Mouse (Mus musculus) spleen, postnatal 4 days (tissue): Measurements from ENCODE around the gene Kank3.
A peak's percentile ranks its signal among the peaks of the same experiment; 100 is the strongest.

Source experiments
- DNase-seq, 2 experiments: peaks; one replicate each; pipeline ENCODE4 v3.0.0; 2022; ENCODE audit warnings: low spot score in 2 of 2

Gene Kank3

GRCm38 (mm10) chr17:33810334-33811141 lies at the start of gene Kank3:
TSS of gene Kank3 (plus strand) at chr17:33810519.
- peak; percentile 87 to 92 for DNase-seq

- no peak for DNase-seq
Measured at GRCm38 (mm10) chr17:33766389-33766788, 43.9 kb upstream of the Kank3 start.

GRCm38 (mm10) chr17:33771617-33772016 lies 38.7 kb upstream of the Kank3 start:
- DNase-seq = no peak

- no peak for DNase-seq
Measured at GRCm38 (mm10) chr17:33773426-33773825, 36.9 kb upstream of the Kank3 start.

- DNase-seq = no peak
Measured at GRCm38 (mm10) chr17:33773871-33774572, 36.3 kb upstream of the Kank3 start.

- DNase-seq = no peak
Measured at GRCm38 (mm10) chr17:33774573-33775155, 35.7 kb upstream of the Kank3 start.

- DNase-seq = no peak
Measured at GRCm38 (mm10) chr17:33775287-33775686, 35.0 kb upstream of the Kank3 start.

GRCm38 (mm10) chr17:33779271-33779966 lies 30.9 kb upstream of the Kank3 start:
- DNase-seq = peak; percentile 36 to 63

- no peak for DNase-seq
Measured at GRCm38 (mm10) chr17:33779967-33780295, 30.4 kb upstream of the Kank3 start.

GRCm38 (mm10) chr17:33780431-33780830 lies 29.9 kb upstream of the Kank3 start:
- peak in 1 of 2 experiments; percentile 60 for DNase-seq

GRCm38 (mm10) chr17:33781124-33781977 lies 29.0 kb upstream of the Kank3 start, which contains the start of gene Angptl4:
TSS of gene Angptl4 (minus strand) at chr17:33781830.
- peak; percentile 72 to 85 for DNase-seq

- no peak for DNase-seq
Measured at GRCm38 (mm10) chr17:33782067-33782466, 28.3 kb upstream of the Kank3 start.

GRCm38 (mm10) chr17:33783408-33783807 lies 26.9 kb upstream of the Kank3 start:
- peak in 1 of 2 experiments; percentile 28 for DNase-seq

- DNase-seq = no peak
Measured at GRCm38 (mm10) chr17:33784939-33785338, 25.4 kb upstream of the Kank3 start.

GRCm38 (mm10) chr17:33786375-33786774 lies 23.9 kb upstream of the Kank3 start:
- no peak for DNase-seq

- no peak for DNase-seq
Measured at GRCm38 (mm10) chr17:33788732-33789131, 21.6 kb upstream of the Kank3 start.

GRCm38 (mm10) chr17:33798306-33798705 lies 12.0 kb upstream of the Kank3 start:
- no peak for DNase-seq

GRCm38 (mm10) chr17:33799277-33799676 lies 11.0 kb upstream of the Kank3 start:
- no peak for DNase-seq

- no peak for DNase-seq
Measured at GRCm38 (mm10) chr17:33802221-33802620, 8.1 kb upstream of the Kank3 start.

- DNase-seq = no peak
Measured at GRCm38 (mm10) chr17:33804205-33804604, 6.1 kb upstream of the Kank3 start.

GRCm38 (mm10) chr17:33804745-33805144 lies 5.6 kb upstream of the Kank3 start:
- DNase-seq = no peak
